Mouse (Mus musculus): ENCODE measurements at regions not wholly inside any gene's neighbourhood (a gene's known extent, or its start where the extent isn't known, plus 50 kb on each side); places are given as distances from the start of the nearest gene placed in this dataset.

DNA sequence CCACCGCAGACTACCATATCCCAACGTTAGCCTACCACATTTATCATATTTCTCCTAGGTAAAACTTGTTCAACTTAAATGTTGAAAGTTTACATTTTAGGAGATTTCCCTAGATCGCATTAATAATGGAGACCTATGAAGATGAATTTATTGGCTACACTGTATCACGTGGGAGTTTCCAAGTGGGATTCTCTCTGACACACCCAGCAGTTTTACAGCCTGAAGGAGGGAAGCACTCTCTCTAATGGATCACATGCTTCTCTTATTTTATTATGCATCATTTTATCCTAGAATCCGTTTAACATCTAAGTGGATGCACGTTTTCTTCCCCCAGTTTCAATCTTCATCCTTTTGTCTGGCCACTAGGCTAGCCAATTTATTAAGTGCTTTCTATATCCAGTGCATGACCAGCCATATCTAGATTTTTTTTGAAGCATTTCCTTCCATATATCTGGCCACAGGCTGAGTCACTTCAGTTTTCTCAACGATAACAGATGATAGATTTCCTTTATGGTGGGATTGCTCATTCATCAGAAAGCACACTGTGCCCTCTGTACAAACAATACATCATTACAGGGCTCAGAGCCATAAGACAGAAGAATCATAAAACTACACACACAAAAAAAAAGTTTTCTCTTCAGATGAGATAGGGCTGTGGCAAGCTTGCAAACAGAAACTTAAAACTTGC is 476.3 kb upstream of the Syt1 start:
- DNase-seq (ENCODE audit: extremely low read depth, low read depth): no peak

DNA sequence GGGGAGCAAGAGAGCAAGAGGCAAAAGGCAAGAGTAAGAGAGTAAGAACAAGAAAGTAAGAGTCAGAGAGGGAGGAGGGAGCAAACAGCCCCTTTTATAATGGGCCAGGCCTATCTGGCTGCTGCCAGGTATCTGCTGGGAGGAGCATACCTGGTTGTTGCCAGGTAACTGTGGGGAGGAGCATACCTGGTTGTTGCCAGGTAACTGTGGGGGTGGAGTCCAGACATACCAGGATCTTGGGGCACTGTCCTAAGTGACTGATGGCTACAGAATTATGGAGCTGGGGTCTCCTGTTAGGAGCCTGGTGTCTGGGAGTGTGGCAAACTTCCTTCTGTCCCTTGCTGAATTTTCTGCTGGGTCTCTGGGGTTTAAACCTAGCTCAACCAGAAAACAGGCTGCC is 469.8 kb upstream of the Syt1 start:
- DNase-seq (ENCODE audit: extremely low read depth, low read depth): no peak

DNA sequence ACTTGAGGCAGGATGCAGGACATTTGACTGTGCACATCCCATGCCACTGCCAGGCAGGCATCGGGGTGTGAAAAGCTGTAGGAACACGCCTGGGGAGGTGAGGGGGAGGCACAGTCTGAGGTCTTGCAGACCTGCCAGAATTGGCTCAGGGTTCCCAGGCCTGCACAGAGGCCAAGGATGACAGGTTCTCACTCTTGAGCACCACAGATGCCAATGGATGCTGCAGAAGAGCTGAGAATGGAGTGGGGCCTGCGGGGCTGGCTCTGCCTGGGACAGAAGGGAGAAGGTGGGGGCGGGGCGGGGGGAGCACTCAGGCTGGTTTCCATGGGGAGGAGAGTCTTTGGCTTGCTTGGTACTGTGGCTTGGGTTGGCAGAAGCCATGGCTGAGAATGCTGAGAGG is 469.2 kb upstream of the Syt1 start:
- DNase-seq (ENCODE audit: extremely low read depth, low read depth): no peak

DNA sequence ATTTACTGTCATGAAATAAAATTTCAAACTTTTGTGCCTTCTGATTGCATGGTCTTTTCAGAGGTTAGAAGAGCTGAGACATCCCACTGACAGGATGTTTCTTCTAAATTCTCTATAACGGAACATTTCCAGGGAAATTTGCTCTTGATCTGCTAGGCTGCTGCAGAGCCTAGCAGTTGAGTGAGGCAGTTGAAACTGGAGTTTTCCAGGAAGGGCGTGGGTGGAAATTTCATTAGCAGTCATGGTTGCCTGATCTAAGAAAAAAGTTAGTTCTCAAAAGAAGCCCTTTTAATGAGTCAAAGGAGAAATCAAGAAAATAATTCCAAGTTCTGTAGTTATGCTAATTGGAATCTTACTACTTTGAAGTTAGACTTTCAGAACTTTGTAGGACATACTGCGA is 455.7 kb upstream of the Syt1 start:
- no peak for DNase-seq (ENCODE audit: extremely low read depth, low read depth)

DNA sequence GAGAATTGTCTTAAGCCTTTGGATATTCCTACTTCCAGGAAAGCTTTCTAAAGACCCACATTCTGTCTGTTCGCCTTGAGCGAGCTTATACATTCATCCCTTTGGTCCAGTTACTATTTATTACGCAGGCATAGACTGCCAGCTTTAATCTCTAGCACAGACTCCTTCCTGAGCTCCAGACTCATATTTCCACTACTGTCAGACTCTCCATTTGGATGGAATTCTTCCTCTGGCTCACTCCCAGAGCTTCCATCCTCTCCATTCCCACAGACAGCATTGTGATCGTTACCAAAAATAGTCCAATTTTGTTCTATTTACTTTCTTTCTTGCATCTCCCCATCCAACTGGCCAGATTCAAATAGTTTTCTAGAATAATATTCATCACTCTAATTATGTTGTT is 420.3 kb upstream of the Syt1 start:
- DNase-seq (ENCODE audit: extremely low read depth, low read depth): no peak

DNA sequence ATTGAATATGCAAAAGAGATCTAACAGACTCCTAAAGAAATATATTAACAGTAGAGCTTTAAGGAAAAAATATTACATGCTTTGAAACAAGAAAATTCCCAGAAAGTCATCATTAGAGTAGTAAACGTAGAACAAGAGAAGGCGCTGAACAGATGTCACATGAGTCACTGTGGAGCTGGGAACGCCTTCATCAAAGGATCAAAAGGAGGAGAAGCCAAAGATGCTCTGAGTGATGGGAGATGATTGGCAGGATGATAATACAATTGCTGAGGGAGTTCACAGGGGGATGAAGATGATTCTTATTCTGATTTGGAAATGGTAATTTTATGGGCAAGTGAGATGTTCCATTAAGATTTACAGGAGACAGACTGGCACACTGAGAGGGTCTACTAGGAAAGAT is 417.1 kb upstream of the Syt1 start:
- no peak for DNase-seq (ENCODE audit: extremely low read depth, low read depth)

DNA sequence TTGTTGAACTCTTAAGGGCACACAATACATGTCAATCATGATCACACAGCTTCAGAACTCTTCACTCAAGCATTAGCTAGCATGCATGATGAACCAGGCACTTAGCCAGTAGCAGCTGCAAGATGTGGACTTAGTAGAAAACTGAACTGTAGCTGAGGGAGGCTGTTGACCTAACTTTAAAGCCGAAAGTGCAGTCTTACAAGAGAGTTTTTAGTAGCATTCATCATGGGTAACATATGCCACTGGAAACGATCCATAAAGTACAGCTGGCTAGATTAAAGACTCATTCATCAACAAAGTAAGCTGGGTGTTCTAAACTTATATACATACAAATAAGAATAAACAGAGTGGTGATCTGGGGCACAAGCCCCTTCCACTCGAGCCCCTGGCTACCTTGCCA is 396.2 kb upstream of the Syt1 start:
- no peak for DNase-seq (ENCODE audit: extremely low read depth, low read depth)

DNA sequence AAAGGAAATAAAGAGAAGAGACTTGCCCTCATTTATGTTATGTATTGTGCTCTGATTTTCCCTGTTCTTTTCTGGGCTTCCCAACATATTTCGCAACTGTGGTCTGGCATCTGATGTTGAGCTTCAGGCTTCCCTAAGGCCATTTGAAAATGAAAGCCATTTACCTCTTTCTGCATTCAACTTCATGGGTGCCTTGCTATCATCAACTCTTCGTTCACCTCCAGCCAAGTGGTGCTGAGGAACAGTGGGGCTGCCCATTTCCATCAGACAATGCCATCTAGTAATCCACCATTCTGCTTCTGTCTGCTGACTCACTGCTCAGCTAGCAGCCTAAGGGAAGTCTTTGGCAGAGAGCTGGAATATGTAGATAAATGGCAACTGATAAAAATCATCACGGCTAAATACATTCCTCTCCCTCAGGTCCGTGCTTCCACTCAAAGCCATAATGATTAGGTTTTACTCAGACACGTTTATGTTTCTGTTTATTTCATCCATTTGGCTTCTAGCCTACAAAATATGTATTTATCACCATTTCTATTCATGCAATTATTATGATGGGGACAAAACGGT is 394.4 kb upstream of the Syt1 start:
- DNase-seq (ENCODE audit: extremely low read depth, low read depth): no peak

DNA sequence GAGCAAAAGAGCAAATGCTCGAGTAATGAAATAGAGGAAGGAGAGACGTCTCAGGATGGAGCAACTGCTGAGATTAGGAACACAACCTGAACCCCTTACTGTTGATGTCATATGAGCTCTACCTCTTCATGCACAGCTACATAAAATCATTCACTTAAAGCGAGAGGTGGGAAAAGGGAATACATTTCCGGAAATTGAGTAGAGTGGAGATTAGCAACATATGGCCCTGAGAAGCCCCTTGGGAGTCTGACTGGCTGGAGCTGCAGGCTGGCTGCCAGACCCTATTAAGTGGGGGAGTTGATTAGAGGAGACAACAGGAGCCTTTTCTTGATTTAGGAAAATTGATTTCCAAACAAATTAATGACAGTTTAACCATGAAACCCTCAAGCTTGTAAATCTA is 373.0 kb upstream of the Syt1 start:
- DNase-seq (ENCODE audit: extremely low read depth, low read depth): no peak

DNA sequence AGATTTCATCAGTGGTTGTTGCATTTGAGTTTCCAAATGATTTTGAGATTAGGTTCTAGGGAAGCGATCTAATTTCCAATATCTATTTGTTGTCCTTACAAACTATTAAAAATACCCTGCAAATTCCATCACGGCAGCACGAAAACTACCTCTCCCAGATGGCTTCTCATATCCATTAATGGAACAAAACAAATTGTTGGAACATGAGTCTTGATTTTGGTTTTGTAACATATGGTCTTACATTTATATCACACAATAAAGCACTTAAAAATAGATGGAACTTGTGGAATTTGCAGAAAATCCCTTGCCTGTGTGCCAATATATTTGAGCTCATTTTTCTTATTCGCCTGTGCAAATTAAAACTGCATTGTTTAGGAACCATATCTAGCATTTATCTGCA is 368.1 kb upstream of the Syt1 start:
- DNase-seq (ENCODE audit: extremely low read depth, low read depth): no peak

DNA sequence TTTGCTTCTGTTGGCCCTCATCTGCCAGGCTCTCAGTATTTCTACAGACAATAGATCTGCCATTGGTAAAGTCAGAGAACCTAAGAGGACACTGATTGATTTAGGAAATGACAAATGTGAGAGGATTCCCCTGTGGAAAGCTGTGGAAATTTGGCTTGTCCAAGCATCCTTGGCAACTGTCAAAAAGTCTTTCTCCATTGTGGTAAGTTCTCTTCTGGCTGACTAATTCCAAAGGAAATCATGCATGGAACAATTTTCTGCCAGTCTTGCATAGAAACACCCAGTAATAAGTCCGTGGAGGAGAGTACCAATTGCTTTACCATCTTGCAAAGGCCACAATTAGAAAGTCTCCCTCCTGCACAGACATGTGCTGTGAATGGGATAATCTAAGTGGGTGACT is 349.4 kb upstream of the Syt1 start:
- DNase-seq (ENCODE audit: extremely low read depth, low read depth): no peak

DNA sequence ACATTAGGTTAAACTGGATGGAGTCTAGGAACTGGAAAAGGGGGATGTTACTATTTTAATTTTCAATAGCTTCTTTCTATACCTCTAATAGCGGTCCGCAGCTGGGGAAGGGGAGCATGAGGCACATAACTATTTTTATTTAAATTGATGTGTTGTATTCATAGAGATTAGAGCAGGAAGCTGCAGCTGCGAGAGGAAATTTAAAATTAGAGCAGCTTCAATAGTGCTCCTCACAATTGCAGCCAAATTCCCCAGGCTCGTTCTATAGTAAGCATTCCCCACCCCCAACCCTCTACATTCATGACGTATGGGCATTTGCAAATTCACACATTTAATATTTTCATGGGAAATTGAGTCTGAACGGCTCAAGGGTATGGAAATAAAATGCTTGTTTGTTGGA is 348.0 kb upstream of the Syt1 start:
- DNase-seq (ENCODE audit: extremely low read depth, low read depth): no peak

DNA sequence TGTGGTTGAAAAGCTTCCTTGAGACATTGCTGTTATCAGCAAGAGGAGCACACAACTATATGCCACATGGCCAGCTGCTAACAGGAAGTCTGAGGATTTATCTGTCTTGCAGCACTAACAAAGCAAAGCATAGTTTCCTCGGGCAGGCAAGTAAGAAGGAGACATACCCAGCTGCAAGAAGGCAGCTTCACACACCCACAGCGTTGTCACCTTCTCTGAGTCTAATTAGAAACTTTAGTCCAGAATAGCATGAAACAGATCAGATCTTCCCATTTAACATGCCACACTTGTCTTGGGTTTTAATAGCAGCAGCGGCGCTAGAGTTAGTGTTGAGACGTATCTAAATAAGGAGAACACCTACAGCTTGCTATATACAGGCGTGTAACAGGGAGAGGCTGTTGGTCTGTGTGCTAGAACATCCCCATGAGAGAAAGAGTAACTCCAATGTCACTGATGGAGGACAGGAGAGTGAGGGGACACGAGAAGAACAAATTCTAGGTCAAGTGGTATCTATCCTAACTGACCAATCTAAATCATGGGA is 322.1 kb upstream of the Syt1 start:
- no peak for DNase-seq (ENCODE audit: extremely low read depth, low read depth)

DNA sequence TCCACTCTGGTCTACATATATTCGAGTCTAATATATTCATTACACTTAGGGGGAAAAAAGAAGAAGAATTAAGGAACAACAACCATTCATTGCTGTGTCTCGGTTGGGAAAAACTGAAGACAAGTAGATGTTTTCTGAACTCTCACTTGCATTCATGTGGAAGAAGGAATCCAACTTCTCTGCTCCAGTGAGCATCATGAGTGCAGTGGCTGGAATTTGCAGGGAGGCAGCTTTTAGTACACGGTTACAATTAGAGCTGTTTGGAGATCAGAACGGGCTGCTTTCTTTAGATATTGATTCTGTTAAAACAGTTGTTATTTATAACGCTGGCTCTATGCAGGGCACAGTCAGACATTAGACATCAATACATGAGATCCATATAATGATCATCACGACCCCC is 298.5 kb upstream of the Syt1 start:
- DNase-seq (ENCODE audit: extremely low read depth, low read depth): no peak

DNA sequence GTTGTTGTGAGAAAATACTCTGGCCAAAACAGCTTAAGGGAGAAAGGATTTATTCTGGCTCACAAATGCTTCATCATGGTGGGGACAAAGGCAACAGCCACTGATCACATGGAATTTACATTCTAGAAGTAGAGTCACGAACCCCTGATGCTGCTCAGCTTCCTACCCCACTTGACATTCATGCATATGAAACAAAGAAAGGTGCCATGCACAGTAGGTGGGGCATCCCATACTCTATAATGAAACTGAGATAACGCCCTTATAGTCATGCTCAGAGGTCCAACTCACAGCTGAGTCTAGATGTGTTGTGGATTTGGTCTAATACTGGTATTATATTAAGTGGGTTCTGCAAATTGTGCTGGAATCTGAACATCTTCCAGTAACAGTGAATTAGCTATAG is 289.4 kb upstream of the Syt1 start:
- DNase-seq (ENCODE audit: extremely low read depth, low read depth): no peak

DNA sequence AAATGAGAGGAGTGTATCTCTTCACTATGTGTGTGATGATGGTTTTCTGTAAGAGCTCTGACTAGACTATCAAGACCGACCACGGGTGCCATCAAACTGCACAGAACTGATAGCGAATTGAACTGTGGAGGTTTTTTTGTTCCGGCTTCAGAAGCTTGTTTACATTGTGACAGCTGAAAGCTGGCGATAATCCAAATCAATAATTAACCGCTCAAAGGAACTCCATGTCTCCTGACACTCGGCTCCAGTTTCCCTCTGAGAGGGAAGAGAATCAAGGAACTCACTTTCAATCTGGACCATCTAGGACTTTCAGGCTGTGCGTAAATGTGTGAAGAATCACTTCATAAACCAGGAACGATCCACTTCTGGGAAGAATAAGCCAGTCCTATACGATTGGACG is 289.0 kb upstream of the Syt1 start:
- no peak for DNase-seq (ENCODE audit: extremely low read depth, low read depth)

DNA sequence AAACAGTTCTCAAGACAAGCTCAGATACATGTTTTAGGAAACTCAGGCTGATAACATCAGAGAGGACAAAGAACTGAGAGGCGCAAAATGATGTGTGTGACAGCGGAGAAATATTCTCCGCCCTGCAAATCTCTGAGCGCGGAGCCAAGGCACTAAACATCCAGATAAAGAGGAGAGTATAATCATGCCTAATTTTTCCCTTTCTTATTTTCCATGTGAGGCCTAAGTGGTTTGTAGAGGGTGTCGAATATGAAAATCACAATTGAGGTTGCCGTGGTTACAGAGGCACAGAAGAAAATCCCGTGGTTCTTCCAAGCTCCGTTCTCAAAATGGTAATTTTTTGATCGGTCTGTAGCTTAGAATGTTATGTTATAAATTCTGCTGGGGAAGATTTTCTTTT is 272.6 kb upstream of the Syt1 start:
- DNase-seq (ENCODE audit: extremely low read depth, low read depth): no peak

DNA sequence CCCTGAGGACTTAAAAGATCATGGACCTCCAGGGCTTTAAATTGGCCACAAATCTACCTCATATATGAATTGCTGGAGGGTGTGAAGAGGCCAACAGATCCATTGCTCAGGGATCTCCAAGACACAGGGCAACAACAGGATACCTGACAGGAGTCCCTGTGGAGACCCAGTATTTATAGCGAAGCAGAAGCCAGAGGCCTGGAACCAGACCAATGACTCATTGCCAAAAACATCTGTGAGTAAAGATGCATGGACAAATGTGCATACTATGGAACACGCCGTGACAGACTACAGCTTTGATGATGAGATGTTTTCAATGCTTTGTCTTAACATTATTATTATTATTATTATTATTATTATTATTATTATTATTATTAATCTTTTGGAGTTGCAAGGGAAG is 239.0 kb upstream of the Syt1 start:
- no peak for DNase-seq (ENCODE audit: extremely low read depth, low read depth)

DNA sequence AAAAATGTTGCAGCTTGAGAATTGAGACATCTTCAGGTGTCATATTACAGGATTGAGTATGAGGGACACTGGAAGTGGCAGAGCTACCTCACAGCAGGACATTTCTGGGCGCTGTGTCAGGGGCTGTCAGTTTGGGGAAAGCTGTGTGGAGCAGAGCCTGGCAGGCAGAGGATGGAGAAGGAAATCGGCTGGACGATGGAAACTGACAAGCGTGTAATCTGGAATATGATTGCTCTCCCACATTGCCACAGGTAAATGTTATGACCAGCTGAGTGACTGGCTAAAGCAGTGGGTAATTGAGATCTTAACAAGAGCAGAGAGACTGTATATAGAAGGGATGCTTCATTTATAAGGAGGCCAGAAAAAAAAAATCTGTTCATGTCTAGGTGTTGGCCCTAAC is 235.5 kb upstream of the Syt1 start:
- no peak for DNase-seq (ENCODE audit: extremely low read depth, low read depth)

DNA sequence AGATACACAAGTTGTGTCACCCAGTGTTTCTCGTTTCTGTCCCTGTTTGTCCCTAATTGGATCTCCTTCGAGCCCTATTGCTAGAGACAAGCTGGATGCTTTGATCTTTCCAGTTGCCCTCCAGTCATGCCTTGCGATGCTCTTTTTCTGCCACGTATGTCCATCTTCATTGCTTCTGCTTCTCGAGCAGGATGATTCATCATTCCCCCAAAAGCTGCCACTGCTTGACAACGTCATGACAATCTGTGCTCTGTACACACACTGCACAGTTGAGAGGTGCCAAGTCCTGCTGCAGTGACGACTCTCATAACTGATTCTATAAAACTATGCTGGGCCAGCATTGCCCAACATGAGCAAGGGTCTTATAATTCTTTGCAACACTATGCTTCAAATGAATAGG is 226.2 kb upstream of the Syt1 start:
- no peak for DNase-seq (ENCODE audit: extremely low read depth, low read depth)

DNA sequence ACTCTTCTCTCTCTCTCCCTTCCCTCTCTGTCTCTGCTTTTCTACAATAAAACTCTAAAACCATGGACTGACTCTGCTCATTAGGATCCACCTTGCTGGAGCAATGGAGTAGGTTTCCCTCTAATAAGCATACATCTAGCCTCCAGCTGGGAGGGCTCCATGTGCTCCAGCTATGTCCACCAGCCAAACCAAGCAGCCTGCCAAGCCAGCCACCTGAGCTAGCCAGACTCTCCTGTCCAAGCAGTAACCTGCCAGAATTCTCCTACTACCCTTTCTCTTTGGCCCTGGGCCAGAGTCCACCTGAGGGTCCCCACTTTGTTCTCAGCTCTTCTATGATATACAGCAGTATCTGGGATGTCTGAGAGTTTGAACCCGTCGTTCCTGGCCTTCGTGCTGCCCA is 216.2 kb upstream of the Syt1 start:
- DNase-seq (ENCODE audit: extremely low read depth, low read depth): no peak

DNA sequence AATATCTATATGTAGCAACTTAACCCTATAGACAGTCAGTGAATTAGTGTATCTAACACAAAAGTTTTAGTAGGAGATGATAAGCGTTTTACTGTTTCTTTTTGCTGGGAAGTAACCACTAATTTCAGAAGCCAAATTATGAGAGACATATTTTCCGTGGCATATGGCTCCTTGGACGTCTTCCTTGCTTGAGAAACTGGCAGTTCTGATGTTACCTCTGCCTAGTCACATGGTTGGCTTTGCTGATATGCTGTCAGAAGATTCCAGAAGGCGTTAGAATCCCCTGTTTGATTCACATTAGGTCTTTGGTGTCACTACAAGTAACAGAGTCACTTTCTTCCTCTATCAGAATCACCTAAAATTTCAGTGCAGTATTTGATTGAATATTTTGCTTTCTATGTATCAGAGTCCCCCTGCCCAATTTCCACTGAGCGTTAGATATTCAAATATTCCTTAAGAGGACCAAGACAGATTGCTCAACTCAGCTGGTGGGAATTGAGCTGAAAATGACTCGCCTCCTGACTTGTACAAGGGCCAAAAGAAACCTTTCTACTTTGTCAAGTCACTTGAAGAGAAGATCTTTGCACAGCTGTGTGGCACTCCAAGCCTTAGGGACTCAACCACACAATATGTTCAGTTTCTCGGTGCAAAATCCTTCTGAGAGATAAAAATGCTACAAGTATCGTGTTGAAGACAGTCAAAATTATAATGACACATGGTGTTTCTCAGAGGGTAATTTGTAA is 178.2 kb upstream of the Syt1 start:
- DNase-seq (ENCODE audit: extremely low read depth, low read depth): no peak

DNA sequence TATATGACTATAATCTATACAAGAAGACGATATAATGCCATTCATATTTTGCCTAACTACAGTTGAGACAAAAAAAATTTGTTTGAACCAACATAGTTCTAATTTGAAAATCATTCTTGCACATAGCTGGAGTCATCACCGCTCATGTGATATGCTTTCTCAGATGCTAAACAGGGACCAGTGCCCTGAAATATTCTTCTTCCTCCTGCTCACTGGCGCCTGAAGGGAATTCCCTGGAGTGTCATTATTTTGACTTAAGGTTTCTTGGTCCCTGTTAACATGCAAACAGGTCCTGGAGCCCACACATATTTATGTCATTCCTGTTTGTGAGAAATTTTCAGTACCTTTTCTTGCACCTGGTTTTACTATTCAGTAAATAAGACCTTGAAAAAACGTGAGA is 177.5 kb upstream of the Syt1 start:
- DNase-seq (ENCODE audit: extremely low read depth, low read depth): no peak

All from MEL-GATA-1-ER (cell line).